Mouse (Mus musculus): ENCODE results near the gene Ccnl2. TPM values are rescaled to one million over a fixed set of nuclear protein-coding genes. Genes with fewer than 3 reads are reported as not detected.

Gene Ccnl2
- polyA plus RNA-seq, 1 experiment from 2014 or later: 155 TPM

DNA sequence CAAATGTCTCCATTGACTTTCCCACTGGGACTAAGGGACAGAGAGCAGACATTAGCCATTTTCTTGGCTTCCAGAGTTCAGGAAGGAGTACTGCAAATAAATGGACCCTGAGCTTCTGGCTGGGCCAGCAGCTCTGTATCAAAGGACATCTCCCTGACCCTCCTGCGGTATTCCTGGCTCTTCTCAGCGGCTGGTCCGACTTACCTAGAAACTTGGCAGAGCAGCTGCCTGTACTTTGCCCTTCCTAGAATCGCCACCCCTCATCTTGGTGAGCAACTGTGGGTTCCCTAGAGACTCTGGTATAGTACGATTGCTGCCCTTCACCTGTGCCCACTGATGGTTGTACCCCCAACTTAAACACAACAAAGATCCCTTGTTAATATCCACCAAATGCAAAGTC lies 30.9 kb downstream of the Ccnl2 start:
- Histone ChIP-seq H3K9ac (no peak overlapping the region), H3K27ac (replicated peaks) (no peak overlapping the region), H3K4me2 (no peak overlapping the region), H3K36me3 (peaks cover 3% of the 10 kb centered on the region; the same call in 1 of the 2 replicates), H3K4me3 (no peak overlapping the region), H3K9me3 (no peaks in the 10 kb centered on the region), H3K4me1 (replicated peaks) (peaks cover 38% of the 10 kb centered on the region), H3K27me3 (peaks cover 26% of the 10 kb centered on the region)
- WGBS: 91% methylated on average over 5 of the region's 5 CpGs
- no peak for ATAC-seq (ENCODE audit: low read depth)

DNA sequence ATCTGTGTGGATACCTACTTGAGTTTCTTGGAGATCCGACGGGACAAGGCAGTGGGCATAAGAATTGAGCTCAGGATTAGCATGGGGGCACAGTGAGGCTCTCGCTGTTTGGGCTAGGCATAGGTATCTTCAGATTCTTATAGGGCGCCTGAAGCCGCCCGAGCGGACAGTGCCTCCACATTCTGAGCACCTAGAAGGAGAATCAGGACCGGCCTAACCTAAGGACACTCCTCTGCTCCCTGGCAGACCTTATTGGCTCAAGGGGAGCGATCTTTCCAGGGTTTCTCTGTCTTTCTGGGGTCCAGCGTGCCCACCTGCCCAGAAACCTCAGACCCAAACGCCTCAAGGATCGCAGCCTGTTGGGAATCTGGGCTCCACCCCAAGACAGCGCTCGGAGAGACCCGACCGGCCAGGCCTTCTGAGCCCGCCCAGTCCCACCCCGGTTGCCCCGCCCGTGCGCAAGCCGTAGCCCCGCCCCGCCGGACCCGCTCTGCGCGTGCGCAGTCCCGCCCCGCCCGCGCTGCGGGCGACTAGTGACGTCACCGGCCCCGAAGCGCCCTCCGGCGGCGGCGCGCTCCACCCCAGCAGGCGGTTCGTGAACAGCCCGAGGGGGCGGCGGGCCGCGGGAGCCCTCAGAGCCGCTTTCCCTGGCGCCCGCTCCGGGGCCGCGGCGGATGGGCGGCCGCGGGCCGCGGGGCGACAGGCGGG lies 34.7 kb downstream of the Ccnl2 start, which contains the start of gene Dvl1:
TSS of gene Dvl1 (plus strand) at position 532 of the 708 bp plus-strand sequence.
- Histone ChIP-seq H3K36me3 (peaks cover 3% of the 10 kb centered on the region; the same call in 1 of the 2 replicates), H3K4me2 (peak within 1 kb of the TSS; percentile 88), H3K4me3 (peak within 1 kb of the TSS; percentile 89), H3K4me1 (replicated peaks) (peaks cover 50% of the 10 kb centered on the region), H3K27ac (replicated peaks) (peak within 1 kb of the TSS; percentile 84), H3K9me3 (no peaks in the 10 kb centered on the region), H3K27me3 (peaks cover 7% of the 10 kb centered on the region; the same call in 1 of the 2 replicates), H3K9ac (peak within 1 kb of the TSS; percentile 88)
- ATAC-seq (ENCODE audit: low read depth): peak; percentile 89
- 2% methylated on average over 64 of the region's 65 CpGs for WGBS

- ATAC-seq (ENCODE audit: low read depth): peak; percentile 64
- Histone ChIP-seq H3K4me3 (peak overlapping the region; percentile 89), H3K27ac (replicated peaks) (peak overlapping the region; percentile 84), H3K27me3 (0 out of 2 replicates have a peak, but pooled peaks cover 1% of the 10 kb centered on the region), H3K4me2 (peak overlapping the region; percentile 88), H3K9ac (peak overlapping the region; percentile 88), H3K36me3 (no peaks in the 10 kb centered on the region), H3K9me3 (no peaks in the 10 kb centered on the region), H3K4me1 (replicated peaks) (peaks cover 52% of the 10 kb centered on the region)
- 1% methylated on average over 69 of the region's 69 CpGs for WGBS
These were observed 35.5 kb downstream of the Ccnl2 start for GRCm38 (mm10) chr4:155847591-155848352.

- Histone ChIP-seq H3K9ac (peak overlapping the region; percentile 88), H3K27me3 (no peaks in the 10 kb centered on the region), H3K27ac (replicated peaks) (no peak overlapping the region), H3K9me3 (no peaks in the 10 kb centered on the region), H3K4me2 (peak overlapping the region; percentile 88), H3K4me3 (peak overlapping the region; percentile 89), H3K4me1 (replicated peaks) (peaks cover 52% of the 10 kb centered on the region), H3K36me3 (peaks cover 6% of the 10 kb centered on the region)
- ATAC-seq (ENCODE audit: low read depth): no peak
- 58% methylated on average over 7 of the region's 7 CpGs for WGBS
These were observed 36.3 kb downstream of the Ccnl2 start for GRCm38 (mm10) chr4:155848434-155849095.

GRCm38 (mm10) chr4:155849391-155849790 lies 37.1 kb downstream of the Ccnl2 start:
- no peaks in the 10 kb centered on the region for H3K27me3 ChIP-seq
- H3K4me3 ChIP-seq: no peak overlapping the region
- H3K4me1 ChIP-seq (replicated peaks): peaks cover 52% of the 10 kb centered on the region
- ATAC-seq (ENCODE audit: low read depth): no peak
- no peak overlapping the region for H3K9ac ChIP-seq
- H3K4me2 ChIP-seq: peak overlapping the region; percentile 88
- WGBS: 93% methylated on average over 2 of the region's 2 CpGs
- H3K36me3 ChIP-seq: peaks cover 15% of the 10 kb centered on the region
- no peak overlapping the region for H3K27ac ChIP-seq (replicated peaks)
- H3K9me3 ChIP-seq: no peaks in the 10 kb centered on the region

DNA sequence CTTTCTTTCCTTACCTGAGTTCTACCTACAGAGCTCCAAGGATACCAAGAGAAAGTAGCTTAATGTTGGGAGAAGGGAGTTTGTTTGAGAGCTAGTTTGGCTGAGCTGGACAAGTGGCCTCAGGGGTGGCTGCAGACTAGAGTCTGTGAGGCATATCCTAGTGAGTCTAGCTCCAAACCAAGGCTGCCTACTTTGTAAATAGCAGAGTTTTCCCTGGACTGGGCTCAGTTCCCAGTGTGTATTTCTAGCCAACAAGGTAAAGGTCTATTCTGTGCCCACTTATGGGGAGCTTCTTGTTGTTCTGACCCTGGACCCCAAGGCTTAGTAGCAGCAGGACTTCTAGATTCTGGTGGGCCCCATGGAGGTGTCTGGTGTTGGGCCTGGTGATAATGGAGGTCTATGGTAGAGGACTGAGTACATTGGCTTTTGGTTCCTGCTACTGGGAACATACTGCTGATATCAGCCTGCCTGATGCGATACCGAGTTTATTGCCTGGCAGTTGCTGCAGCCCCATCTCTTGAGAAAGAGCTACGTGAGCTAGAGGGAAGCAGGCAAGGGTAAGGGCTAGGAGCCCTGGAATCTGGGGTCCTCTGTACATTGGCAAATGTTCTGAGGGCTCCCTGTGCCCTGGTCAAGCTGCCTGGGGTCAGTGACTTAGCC lies 37.6 kb downstream of the Ccnl2 start:
- Histone ChIP-seq H3K4me1 (replicated peaks) (peaks cover 52% of the 10 kb centered on the region), H3K9me3 (no peaks in the 10 kb centered on the region), H3K36me3 (peaks cover 20% of the 10 kb centered on the region), H3K4me2 (peak overlapping the region; percentile 88; the same call in 1 of the 2 replicates), H3K27ac (replicated peaks) (no peak overlapping the region), H3K27me3 (no peaks in the 10 kb centered on the region), H3K9ac (no peak overlapping the region), H3K4me3 (no peak overlapping the region)
- ATAC-seq (ENCODE audit: low read depth): no peak
- WGBS: 92% methylated on average over 3 of the region's 3 CpGs

DNA sequence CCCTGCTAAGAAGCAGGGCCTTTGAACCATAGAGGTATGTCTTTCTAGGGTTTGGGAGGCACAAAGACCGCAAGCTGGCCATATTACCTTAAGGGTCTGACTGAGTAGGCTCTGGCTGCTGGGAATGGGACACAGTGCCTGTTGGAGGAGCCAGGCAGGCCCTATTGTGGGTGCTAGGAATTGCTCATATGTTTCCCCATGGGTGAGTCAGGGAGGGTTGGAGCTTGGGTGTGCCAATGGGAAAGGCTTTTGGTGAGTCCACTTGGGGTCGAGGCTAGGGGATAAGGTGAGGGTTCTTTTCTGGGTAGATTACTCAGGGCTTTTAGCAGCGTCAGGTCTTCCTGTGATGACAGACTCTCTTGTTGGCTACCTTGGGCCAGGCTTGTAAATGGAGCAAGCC lies 39.1 kb downstream of the Ccnl2 start:
- H3K36me3 ChIP-seq: peaks cover 34% of the 10 kb centered on the region
- WGBS: 90% methylated on average over 3 of the region's 3 CpGs
- H3K9me3 ChIP-seq: no peaks in the 10 kb centered on the region
- H3K9ac ChIP-seq: no peak overlapping the region
- H3K4me2 ChIP-seq: no peak overlapping the region
- no peak overlapping the region for H3K27ac ChIP-seq (replicated peaks)
- H3K4me3 ChIP-seq: no peak overlapping the region
- no peak for ATAC-seq (ENCODE audit: low read depth)
- H3K27me3 ChIP-seq: no peaks in the 10 kb centered on the region
- peaks cover 51% of the 10 kb centered on the region for H3K4me1 ChIP-seq (replicated peaks)

GRCm38 (mm10) chr4:155851951-155852411 lies 39.7 kb downstream of the Ccnl2 start:
- WGBS: 85% methylated on average over 2 of the region's 2 CpGs
- H3K4me2 ChIP-seq: no peak overlapping the region
- peaks cover 46% of the 10 kb centered on the region for H3K4me1 ChIP-seq (replicated peaks)
- ATAC-seq (ENCODE audit: low read depth): no peak
- H3K9me3 ChIP-seq: no peaks in the 10 kb centered on the region
- H3K4me3 ChIP-seq: no peak overlapping the region
- no peaks in the 10 kb centered on the region for H3K27me3 ChIP-seq
- peaks cover 41% of the 10 kb centered on the region for H3K36me3 ChIP-seq
- H3K27ac ChIP-seq (replicated peaks): no peak overlapping the region
- H3K9ac ChIP-seq: no peak overlapping the region

DNA sequence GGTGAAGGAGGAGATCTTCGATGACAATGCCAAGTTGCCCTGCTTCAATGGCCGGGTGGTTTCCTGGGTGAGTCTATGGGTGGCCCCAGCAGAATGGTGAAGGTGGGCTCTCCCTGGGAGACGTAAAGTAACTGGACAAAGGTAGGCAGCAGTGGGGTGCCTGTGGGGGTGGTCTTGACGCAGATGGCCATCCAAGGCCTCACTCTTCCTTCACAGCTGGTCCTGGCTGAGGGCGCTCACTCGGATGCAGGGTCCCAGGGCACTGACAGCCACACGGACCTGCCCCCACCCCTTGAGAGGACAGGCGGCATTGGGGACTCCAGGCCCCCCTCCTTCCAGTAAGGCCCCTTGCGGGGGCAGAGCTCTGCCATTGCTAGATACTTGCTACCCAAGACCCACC lies 41.1 kb downstream of the Ccnl2 start:
- no peak overlapping the region for H3K4me2 ChIP-seq
- WGBS: 90% methylated on average over 9 of the region's 9 CpGs
- H3K9me3 ChIP-seq: no peaks in the 10 kb centered on the region
- ATAC-seq (ENCODE audit: low read depth): no peak
- no peak overlapping the region for H3K9ac ChIP-seq
- peaks cover 38% of the 10 kb centered on the region for H3K4me1 ChIP-seq (replicated peaks)
- H3K36me3 ChIP-seq: peaks cover 55% of the 10 kb centered on the region
- H3K27ac ChIP-seq (replicated peaks): no peak overlapping the region
- no peak overlapping the region for H3K4me3 ChIP-seq
- no peaks in the 10 kb centered on the region for H3K27me3 ChIP-seq

- peaks cover 71% of the 10 kb centered on the region for H3K36me3 ChIP-seq
- peaks cover 23% of the 10 kb centered on the region for H3K4me1 ChIP-seq (replicated peaks)
- 98% methylated on average over 12 of the region's 12 CpGs for WGBS
- H3K9ac ChIP-seq: no peak overlapping the region
- H3K27ac ChIP-seq (replicated peaks): no peak overlapping the region
- no peak overlapping the region for H3K4me2 ChIP-seq
- no peaks in the 10 kb centered on the region for H3K27me3 ChIP-seq
- no peaks in the 10 kb centered on the region for H3K9me3 ChIP-seq
- no peak for ATAC-seq (ENCODE audit: low read depth)
- H3K4me3 ChIP-seq: no peak overlapping the region
These were observed 42.7 kb downstream of the Ccnl2 start for GRCm38 (mm10) chr4:155854991-155855390.

DNA sequence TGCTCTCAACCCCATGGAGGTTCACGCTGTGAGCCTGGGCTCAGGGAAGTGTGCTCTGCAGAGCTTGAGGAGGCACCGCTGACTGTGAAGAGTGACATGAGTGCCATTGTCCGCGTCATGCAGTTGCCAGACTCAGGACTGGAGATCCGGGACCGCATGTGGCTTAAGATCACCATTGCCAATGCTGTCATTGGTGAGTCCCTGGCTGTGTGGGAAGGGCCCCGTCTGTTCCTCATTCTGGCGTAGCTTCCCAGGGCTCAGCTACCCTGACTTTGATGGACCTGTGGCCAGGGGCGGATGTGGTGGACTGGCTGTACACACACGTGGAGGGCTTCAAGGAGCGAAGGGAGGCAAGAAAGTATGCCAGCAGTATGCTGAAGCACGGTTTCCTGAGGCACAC lies 43.8 kb downstream of the Ccnl2 start:
- Histone ChIP-seq H3K27ac (replicated peaks) (no peak overlapping the region), H3K36me3 (peaks cover 82% of the 10 kb centered on the region), H3K4me1 (replicated peaks) (peaks cover 12% of the 10 kb centered on the region), H3K27me3 (no peaks in the 10 kb centered on the region), H3K4me2 (no peak overlapping the region), H3K9ac (no peak overlapping the region), H3K9me3 (no peaks in the 10 kb centered on the region), H3K4me3 (no peak overlapping the region)
- 93% methylated on average over 12 of the region's 12 CpGs for WGBS
- no peak for ATAC-seq (ENCODE audit: low read depth)
